Comparison of ENCODE assay signal across 14 mouse cellular contexts in genomic region chr1:34827900-34828299, GRCm38 (mm10). TPM values are rescaled to one million over a fixed set of nuclear protein-coding genes. Genes with fewer than 3 reads are reported as not detected.
DNase-seq lines count a peak whose midpoint lies in the region; ATAC-seq and TF ChIP-seq lines count a peak whose summit lies in the region.
"Had no signal": no experiment of that assay in that cellular context is flagged by ENCODE, and none has a peak within 500 bp of the region (broad histone marks: within the 10 kb centered on the region; RNA-seq: fewer than 3 reads in every experiment).

No protein-coding gene starts in this region.

- no peaks in the 10 kb centered on the region for H3K9me3 ChIP-seq in intestine, embryonic 16.5 days (ENCODE audit: control insufficient read depth, low read length)
- H3K9me3 ChIP-seq in intestine, embryonic 15.5 days, result no peaks in the 10 kb centered on the region
- H3K9me3 ChIP-seq in liver, embryonic 13.5 days (replicated peaks), result no peaks in the 10 kb centered on the region
- H3K9me3 ChIP-seq in hindbrain, embryonic 14.5 days (ENCODE audit: control insufficient read depth, low read length), result no peaks in the 10 kb centered on the region
- H3K9me3 ChIP-seq: heart, embryonic 10.5 days; liver, embryonic 15.5 days; neural tube, embryonic 13.5 days had no signal

- intact Hi-C loops in left cerebral cortex, postnatal 25 days (cut with DNase I), result no loop called here

- TF ChIP-seq POLR2A in bone marrow macrophage, adult 2 months (IDR thresholded peaks at IDR 0.05; ENCODE audit: borderline replicate concordance, low read depth, low read length), result no peak

- WGBS in intestine, embryonic 16.5 days, result 64% methylated on average over 7 of the region's 7 CpGs
- 73% methylated on average over 7 of the region's 7 CpGs for WGBS in intestine, embryonic 15.5 days
- 67% methylated on average over 7 of the region's 7 CpGs for WGBS in liver, embryonic 13.5 days (ENCODE audit: insufficient replicate concordance)
- 89% methylated on average over 7 of the region's 7 CpGs for WGBS in hindbrain, embryonic 14.5 days

- peak; percentile 41 to 46 for DNase-seq in B cell, adult 2 months
- DNase-seq in liver, embryonic 13.5 days, result no peak
- DNase-seq in right cerebral cortex, adult 2 months (ENCODE audit: low spot score in 2 of 2), result no peak
- no peak for DNase-seq in hindbrain, embryonic 14.5 days (ENCODE audit: low spot score)
- no peak for DNase-seq in left cerebral cortex, postnatal 25 days (ENCODE audit: low spot score in 2 of 2)
- DNase-seq: thymus, postnatal 25 days had no signal

- peaks cover 13% of the 10 kb centered on the region for H3K36me3 ChIP-seq in intestine, embryonic 16.5 days (ENCODE audit: control insufficient read depth, insufficient read depth, low read length)
- H3K36me3 ChIP-seq in intestine, embryonic 15.5 days, result peaks cover 22% of the 10 kb centered on the region
- peaks cover 65% of the 10 kb centered on the region for H3K36me3 ChIP-seq in liver, embryonic 13.5 days
- peaks cover 55% of the 10 kb centered on the region for H3K36me3 ChIP-seq in hindbrain, embryonic 14.5 days (replicated peaks; ENCODE audit: control insufficient read depth, insufficient read depth)

- no peaks in the 10 kb centered on the region for H3K27me3 ChIP-seq in intestine, embryonic 16.5 days (replicated peaks; ENCODE audit: control insufficient read depth, insufficient read depth, low read length)
- H3K27me3 ChIP-seq in intestine, embryonic 15.5 days (replicated peaks), result no peaks in the 10 kb centered on the region
- no peaks in the 10 kb centered on the region for H3K27me3 ChIP-seq in liver, embryonic 13.5 days
- H3K27me3 ChIP-seq in hindbrain, embryonic 14.5 days (ENCODE audit: control insufficient read depth, insufficient read depth, low read length), result no peaks in the 10 kb centered on the region
- H3K27me3 ChIP-seq: liver, embryonic 15.5 days; neural tube, embryonic 13.5 days had no signal

- peaks cover 9% of the 10 kb centered on the region; the same call in 1 of the 2 replicates for H3K4me1 ChIP-seq in intestine, embryonic 16.5 days (ENCODE audit: control insufficient read depth, insufficient read depth, low read length)
- H3K4me1 ChIP-seq in intestine, embryonic 15.5 days (replicated peaks), result 0 out of 2 replicates have a peak, but pooled peaks cover 9% of the 10 kb centered on the region
- H3K4me1 ChIP-seq in bone marrow macrophage, adult 2 months (ENCODE audit: control insufficient read depth, insufficient read depth, low read length), result peaks cover 85% of the 10 kb centered on the region
- peaks cover 3% of the 10 kb centered on the region for H3K4me1 ChIP-seq in liver, embryonic 13.5 days (replicated peaks)
- H3K4me1 ChIP-seq in hindbrain, embryonic 14.5 days (replicated peaks; ENCODE audit: control insufficient read depth, insufficient read depth, low read length), result 0 out of 2 replicates have a peak, but pooled peaks cover 3% of the 10 kb centered on the region
- H3K4me1 ChIP-seq: liver, embryonic 15.5 days had no signal

- no peak overlapping the region for H3K4me2 ChIP-seq in intestine, embryonic 16.5 days (ENCODE audit: low read depth, low read length)
- no peak overlapping the region for H3K4me2 ChIP-seq in intestine, embryonic 15.5 days (replicated peaks)
- no peak overlapping the region for H3K4me2 ChIP-seq in liver, embryonic 13.5 days
- H3K4me2 ChIP-seq in hindbrain, embryonic 14.5 days (replicated peaks), result no peak overlapping the region
- H3K4me2 ChIP-seq: liver, embryonic 15.5 days; midbrain, embryonic 11.5 days; neural tube, embryonic 13.5 days had no signal

- peak; percentile 37 for ATAC-seq in intestine, embryonic 16.5 days
- ATAC-seq in intestine, embryonic 15.5 days, result no peak
- ATAC-seq in liver, embryonic 13.5 days (ENCODE audit: low read depth), result peak; percentile 43; the same call in 1 of the 2 replicates
- ATAC-seq in hindbrain, embryonic 14.5 days (ENCODE audit: low FRiP score), result no peak

- no peak overlapping the region for H3K9ac ChIP-seq in intestine, embryonic 16.5 days (ENCODE audit: low read depth, low read length)
- no peak overlapping the region for H3K9ac ChIP-seq in intestine, embryonic 15.5 days
- H3K9ac ChIP-seq in liver, embryonic 13.5 days, result no peak overlapping the region
- H3K9ac ChIP-seq in hindbrain, embryonic 14.5 days, result no peak overlapping the region
- H3K9ac ChIP-seq: liver, embryonic 15.5 days; neural tube, embryonic 13.5 days had no signal

- H3K27ac ChIP-seq in intestine, embryonic 16.5 days (ENCODE audit: low read length), result 0 out of 2 replicates have a peak overlapping the region, but pooled peaks have one; percentile 24
- H3K27ac ChIP-seq in intestine, embryonic 15.5 days, result no peak overlapping the region
- H3K27ac ChIP-seq in bone marrow macrophage, adult 2 months (ENCODE audit: insufficient read depth, low read depth, low read length), result peak overlapping the region; percentile 90
- no peak overlapping the region for H3K27ac ChIP-seq in liver, embryonic 13.5 days
- H3K27ac ChIP-seq in hindbrain, embryonic 14.5 days, result no peak overlapping the region
- H3K27ac ChIP-seq: heart, embryonic 10.5 days; left cerebral cortex, adult 2 months; liver, embryonic 15.5 days; neural tube, embryonic 13.5 days had no signal

- H3K4me3 ChIP-seq in intestine, embryonic 16.5 days (ENCODE audit: low read length), result no peak overlapping the region
- no peak overlapping the region for H3K4me3 ChIP-seq in intestine, embryonic 15.5 days (replicated peaks)
- H3K4me3 ChIP-seq in bone marrow macrophage, adult 2 months (ENCODE audit: insufficient read depth, low read length), result peak overlapping the region; percentile 20; the same call in 1 of the 2 replicates
- H3K4me3 ChIP-seq in liver, embryonic 13.5 days (replicated peaks), result no peak overlapping the region
- no peak overlapping the region for H3K4me3 ChIP-seq in hindbrain, embryonic 14.5 days (replicated peaks; ENCODE audit: low read length)
- H3K4me3 ChIP-seq: heart, embryonic 10.5 days; left cerebral cortex, adult 2 months; liver, embryonic 15.5 days; neural tube, embryonic 13.5 days had no signal

- no peak for TF ChIP-seq CTCF in bone marrow macrophage, adult 2 months (IDR thresholded peaks at IDR 0.05; ENCODE audit: low read depth, low read length)

RNA-seq across cellular contexts. Expression of gene Fam168b, which starts 15.0 kb away (rescaled TPM):
- 24.9 and 45.5 TPM in 2 replicates for polyA plus RNA-seq in intestine, embryonic 16.5 days (2015; fragmentation: Nextera tagmentation; extraction: Ambion mirVana)
- 57.0 and 60.6 TPM in 2 replicates for polyA plus RNA-seq in intestine, embryonic 15.5 days (2015; fragmentation: Nextera tagmentation; extraction: Ambion mirVana)
- polyA plus RNA-seq in bone marrow macrophage, adult 2 months (2012; ENCODE audit: insufficient read depth, insufficient read length, missing spikeins), result 100 and 135 TPM in 2 replicates
- polyA plus RNA-seq in liver, embryonic 13.5 days (2015; fragmentation: Nextera tagmentation; extraction: Ambion mirVana), result 16.1 and 18.3 TPM in 2 replicates
- polyA plus RNA-seq in hindbrain, embryonic 14.5 days (2014; fragmentation: Nextera tagmentation; extraction: Ambion mirVana), result 114 and 129 TPM in 2 replicates
- total RNA-seq in left cerebral cortex, postnatal 25 days (2021), result 100 to 1,000 TPM; 244 to 252 TPM

RNA-seq across cellular contexts. Expression of gene Plekhb2, which starts 21.9 kb away (rescaled TPM):
- 118 and 132 TPM in 2 replicates for polyA plus RNA-seq in intestine, embryonic 16.5 days (2015; fragmentation: Nextera tagmentation; extraction: Ambion mirVana)
- 78.3 and 80.0 TPM in 2 replicates for polyA plus RNA-seq in intestine, embryonic 15.5 days (2015; fragmentation: Nextera tagmentation; extraction: Ambion mirVana)
- 217 and 227 TPM in 2 replicates for polyA plus RNA-seq in bone marrow macrophage, adult 2 months (2012; ENCODE audit: insufficient read depth, insufficient read length, missing spikeins)
- polyA plus RNA-seq in liver, embryonic 13.5 days (2015; fragmentation: Nextera tagmentation; extraction: Ambion mirVana), result 9.7 and 11.5 TPM in 2 replicates
- 75.0 and 85.6 TPM in 2 replicates for polyA plus RNA-seq in hindbrain, embryonic 14.5 days (2014; fragmentation: Nextera tagmentation; extraction: Ambion mirVana)
- 100 to 1,000 TPM; 248 to 261 TPM for total RNA-seq in left cerebral cortex, postnatal 25 days (2021)

Comparison
In these comparisons a context has a peak if more than half of its experiments do, and no peak if none do; other contexts are left out.
1. ATAC-seq: peak in intestine, embryonic 16.5 days (single experiment) and liver, embryonic 13.5 days (single experiment); none in intestine, embryonic 15.5 days (single experiment) and hindbrain, embryonic 14.5 days (single experiment).
2. H3K27ac ChIP-seq: peak in intestine, embryonic 16.5 days (single experiment) and bone marrow macrophage, adult 2 months (single experiment); none in intestine, embryonic 15.5 days (single experiment), liver, embryonic 13.5 days (single experiment) and hindbrain, embryonic 14.5 days (single experiment).
3. DNase-seq: peak in B cell, adult 2 months (2 of 2); none in liver, embryonic 13.5 days (single experiment), right cerebral cortex, adult 2 months (0 of 2), hindbrain, embryonic 14.5 days (single experiment) and left cerebral cortex, postnatal 25 days (0 of 2).